Mouse (Mus musculus) regulatory T cell (primary cell): Measurements from ENCODE around the gene Ptges.
"Not testable (repeated sequence)": the region's sequence is repeated elsewhere in the genome, so short reads cannot be mapped to it uniquely, and the experiment has no call there.

ENCODE experiments used
- in situ Hi-C: fragments of 300-600 bp; cut with MboI, MseI; formaldehyde crosslinking; loops from one replicate; pipeline ENCODE4 v1.15.1; 2025; ENCODE audit warnings: high pct_unique_total_duplicates

Gene Ptges

DNA sequence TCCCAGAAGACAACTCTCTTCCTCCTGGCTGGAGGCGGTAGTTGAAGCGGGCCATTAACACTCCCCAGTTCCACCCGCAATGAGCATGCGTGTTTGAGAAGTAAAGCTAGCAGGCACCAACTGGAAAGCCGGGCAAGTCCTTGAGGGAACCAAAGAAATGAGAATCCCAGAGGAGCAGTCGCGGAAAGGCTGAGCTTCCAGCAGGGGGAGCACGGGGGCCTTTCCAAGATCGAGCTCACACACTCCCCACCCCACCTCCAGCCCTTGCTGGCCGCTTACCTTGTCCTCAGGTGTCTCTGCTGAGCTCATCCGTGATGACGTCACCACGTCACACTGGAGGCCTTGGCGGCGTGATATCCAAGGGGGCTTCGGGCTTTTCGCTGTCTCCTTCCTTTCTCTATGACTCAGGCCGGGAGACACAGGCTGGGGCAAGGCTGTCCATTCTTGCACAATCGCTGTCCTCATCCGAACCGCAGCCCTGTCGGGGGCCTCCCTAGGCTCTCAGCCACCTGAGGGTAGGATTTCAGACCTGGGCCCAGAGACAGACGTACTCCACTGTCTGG is at the start of gene Ptges:
Gene Ptges, minus strand, starts transcription at position 381 of the 563 bp plus-strand sequence.
- in situ Hi-C loops = no loop called here

GRCm38 (mm10) chr2:30967352-30968327 is 38.0 kb upstream of the Ptges start, which contains the start of gene Tor1a:
Gene Tor1a, minus strand, starts transcription at chr2:30967933.
- in situ Hi-C loops = no loop called here

- in situ Hi-C loops = no loop called here
Measured at GRCm38 (mm10) chr2:30966826-30967225, 37.2 kb upstream of the Ptges start.

GRCm38 (mm10) chr2:30965627-30966026 is 36.0 kb upstream of the Ptges start:
- in situ Hi-C loops = no loop called here

- in situ Hi-C loops = no loop called here
Measured at GRCm38 (mm10) chr2:30962570-30963254, 33.0 kb upstream of the Ptges start.

DNA sequence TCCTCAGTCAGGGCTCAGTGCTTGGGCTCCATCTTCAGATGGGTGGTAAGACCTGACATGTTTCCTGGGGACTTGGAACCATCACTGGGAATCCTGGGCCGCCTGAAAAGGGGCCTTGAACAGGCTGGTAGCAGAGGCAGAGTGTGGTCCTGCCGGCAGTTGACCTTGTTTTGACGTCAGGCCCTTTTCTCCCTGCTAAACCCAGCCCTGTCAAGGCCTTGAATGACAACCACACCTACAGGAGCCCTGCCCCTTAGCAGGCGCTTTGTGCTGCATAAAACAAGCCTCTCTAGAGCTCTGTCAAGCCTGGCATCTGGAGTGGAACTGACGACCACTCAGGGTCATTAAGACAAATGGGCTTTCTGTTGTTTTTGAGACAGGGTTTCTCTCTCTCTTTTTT is 30.2 kb upstream of the Ptges start:
- in situ Hi-C loops = no loop called here

- in situ Hi-C loops = no loop called here
Measured at GRCm38 (mm10) chr2:30958726-30959125, 29.1 kb upstream of the Ptges start.

DNA sequence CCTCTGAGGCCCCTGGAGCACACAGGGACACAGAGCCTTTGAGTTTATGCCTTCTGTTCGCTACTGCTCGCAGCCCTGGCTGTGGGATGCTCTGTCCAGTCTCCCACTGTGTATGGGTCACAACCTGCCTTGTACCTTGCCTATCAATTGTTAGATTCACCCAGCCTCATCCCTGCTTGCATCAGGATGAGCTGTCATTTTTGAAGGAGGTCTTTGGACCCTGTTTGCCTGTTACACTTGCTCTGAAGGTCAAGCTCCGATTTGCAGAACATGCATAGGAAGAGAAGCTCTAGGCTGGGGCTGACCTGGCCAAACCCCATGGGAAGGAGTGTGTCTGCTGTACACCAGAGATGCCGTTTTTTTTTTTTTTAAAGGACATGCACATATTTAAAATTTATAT is 27.8 kb upstream of the Ptges start:
- in situ Hi-C loops = no loop called here

- in situ Hi-C loops = no loop called here
Measured at GRCm38 (mm10) chr2:30954797-30955196, 25.1 kb upstream of the Ptges start.

DNA sequence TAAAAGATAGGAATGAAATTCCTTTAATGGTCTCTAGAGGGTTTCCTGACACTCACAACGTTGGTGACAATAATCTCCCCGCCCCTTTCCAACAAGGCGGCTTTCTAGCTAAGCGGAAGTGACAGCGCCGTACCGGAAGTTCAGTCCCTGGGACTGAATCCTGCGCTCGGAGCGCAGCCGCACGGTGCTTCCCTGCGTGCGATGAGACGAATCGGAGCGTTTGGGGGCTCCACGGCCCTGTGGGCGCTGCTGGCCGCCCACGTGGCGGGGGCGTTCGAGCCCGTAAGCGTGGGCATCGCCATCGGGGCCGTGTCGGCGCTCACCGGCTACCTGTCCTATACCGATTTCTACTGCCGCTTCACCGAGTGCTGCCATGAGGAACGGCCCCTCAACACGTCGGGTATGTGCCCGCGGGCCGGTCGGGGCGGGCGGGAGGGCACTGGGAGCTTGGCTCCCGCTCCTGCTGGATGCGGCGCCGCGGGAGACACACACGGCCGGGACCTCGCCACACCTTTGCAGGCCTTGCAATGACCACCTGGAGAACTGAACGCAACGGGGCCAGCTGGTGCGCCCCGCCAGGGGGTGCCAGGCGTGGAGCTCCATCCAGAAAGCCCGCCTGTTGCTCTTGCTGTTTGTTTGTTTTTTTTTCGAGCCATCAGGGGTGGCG is 23.3 kb upstream of the Ptges start, which contains the start of gene Tor1b:
Gene Tor1b, plus strand, starts transcription at position 136 of the 667 bp plus-strand sequence.
- in situ Hi-C loops = no loop called here

DNA sequence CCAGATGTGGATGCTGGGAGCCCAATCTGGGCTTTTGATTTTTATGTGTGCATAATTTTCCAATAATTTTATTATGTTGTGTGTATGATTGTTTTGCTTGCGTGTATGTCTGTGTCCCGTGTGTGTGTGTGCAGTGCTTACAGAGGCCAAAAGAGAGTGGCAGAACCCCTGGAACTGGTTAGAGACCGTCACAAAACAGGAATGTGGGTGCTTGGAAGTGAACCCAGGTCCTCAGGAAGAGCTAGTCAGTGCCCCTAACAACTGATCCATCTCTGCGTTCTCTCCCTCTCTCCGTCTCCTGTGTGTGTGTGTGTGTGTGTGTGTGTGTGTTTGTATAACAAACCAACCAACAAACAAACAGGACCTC is 22.8 kb upstream of the Ptges start:
- in situ Hi-C loops = no loop called here

- in situ Hi-C loops = no loop called here
Measured at GRCm38 (mm10) chr2:30942603-30943011, 12.9 kb upstream of the Ptges start.

DNA sequence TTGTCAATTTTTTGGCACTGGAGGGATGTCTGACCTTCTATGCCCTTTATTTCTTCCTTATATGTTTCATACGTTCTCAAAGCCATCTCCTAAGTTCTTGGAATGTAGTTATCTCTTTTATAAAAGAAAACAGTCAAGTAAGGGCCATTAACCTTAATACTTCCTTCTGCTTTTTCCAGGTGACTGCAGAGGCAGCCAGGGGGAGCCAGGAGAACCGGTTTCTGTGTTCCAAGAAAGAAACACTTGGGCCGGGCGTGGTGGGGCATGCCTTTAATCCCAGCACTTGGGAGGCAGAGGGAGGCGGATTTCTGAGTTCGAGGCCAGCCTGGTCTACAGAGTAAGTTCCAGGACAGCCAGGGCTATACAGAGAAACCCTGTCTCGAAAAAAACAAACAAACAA is 12.5 kb upstream of the Ptges start:
- in situ Hi-C loops = not testable (repeated sequence)

DNA sequence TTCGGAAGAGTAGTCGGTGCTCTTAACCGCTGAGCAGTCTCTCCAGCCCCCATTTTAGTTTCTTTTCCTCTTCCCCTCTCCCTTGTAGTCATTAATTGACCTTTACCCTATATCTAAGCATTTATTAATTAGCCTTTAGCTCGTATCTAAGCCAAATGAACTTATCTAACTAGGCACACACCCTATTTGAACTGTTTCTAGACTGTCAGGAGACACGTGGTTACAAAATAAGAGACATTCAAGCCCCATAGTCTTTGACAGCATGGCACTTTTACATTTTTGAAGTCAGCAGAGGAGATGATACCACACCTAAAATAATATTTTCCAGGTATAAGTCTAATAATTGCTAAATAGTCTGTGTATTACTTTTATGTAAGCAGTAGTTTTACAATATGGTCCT is 11.9 kb upstream of the Ptges start:
- in situ Hi-C loops = no loop called here

DNA sequence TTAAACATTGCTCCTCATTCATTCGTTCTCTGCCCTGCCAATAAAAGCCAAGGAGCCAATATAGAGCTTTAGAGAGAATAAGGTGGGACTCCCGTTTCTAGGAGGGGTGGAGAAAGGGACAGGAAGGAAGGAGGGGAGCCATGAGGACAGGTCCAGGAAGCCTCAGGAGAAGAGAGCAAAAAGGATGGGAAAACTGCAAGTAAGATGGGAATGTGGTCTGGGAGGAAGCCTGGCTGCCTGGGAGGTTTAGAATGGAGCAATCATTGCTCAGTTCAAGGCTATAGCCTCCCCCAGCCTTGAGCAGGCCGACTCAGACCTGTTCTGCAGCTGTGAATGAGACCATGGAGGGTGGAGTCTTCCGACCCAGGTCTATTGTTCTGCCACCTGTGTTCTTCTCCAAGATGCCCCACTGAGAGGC is 8.9 kb upstream of the Ptges start:
- in situ Hi-C loops = no loop called here

GRCm38 (mm10) chr2:30937731-30938130 is 8.1 kb upstream of the Ptges start:
- in situ Hi-C loops = no loop called here

DNA sequence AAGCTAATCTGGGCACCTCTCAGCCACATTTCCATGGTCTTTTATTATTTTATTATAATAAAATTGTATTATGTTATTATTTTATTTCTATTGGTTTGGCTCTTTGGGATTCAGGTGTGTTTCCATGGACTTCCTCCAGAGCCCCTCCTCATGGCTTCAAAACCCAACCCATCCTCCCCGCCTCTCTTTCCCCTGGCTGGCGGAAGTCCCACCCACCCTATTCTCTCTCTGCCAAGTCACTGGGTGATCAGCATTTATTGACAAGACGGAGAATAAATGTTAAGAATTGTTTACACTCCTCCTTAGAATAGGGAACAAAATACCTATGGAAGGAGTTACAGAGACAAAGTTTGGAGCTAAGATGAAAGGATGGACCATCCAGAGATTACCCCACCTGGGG is 7.1 kb upstream of the Ptges start:
- in situ Hi-C loops = no loop called here

DNA sequence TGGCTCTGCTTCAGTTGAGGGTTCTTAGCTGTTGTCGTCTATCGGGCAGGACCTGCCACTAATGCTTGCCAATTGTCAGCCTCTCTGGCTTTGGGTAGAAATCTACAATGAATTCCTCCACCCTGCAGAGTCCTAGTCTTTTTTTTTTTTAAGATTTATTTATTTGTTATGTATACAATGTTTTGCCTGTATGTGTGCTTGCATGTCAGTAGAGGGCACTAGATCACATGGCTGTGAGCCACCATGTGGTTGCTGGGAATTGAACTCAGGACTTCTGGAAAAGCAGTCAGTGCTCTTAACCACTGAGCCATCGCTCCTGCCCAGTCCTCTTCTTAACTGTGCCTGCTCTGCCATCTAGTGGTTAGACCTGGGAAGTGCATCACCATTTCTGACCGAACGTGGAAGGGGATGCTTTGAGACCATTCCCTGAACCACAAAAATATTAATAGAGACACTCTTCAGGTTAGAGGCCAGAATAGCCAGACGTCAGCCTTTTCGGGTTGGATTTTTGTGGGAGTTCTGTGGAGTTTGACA is 4.3 kb upstream of the Ptges start:
- in situ Hi-C loops = no loop called here

DNA sequence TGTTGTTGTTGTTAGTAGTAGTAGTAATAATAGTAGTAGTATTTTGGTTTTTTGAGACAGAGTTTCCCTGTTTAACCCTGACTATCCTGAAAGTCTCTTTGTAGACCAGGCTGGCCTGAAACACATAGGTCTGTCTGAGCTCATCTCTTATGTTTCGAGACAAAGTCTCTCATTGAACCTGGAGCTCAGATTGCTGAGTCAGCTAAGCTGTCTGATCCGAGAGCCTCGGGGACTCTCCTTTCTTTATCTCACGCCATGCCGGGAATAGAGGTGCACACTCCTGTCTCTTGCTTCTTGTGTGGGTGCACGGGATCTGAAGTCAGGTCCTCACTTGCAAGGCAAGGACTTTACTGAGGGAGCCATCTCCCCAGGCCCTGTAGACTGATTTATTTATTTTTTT is 3.4 kb upstream of the Ptges start:
- in situ Hi-C loops = no loop called here

DNA sequence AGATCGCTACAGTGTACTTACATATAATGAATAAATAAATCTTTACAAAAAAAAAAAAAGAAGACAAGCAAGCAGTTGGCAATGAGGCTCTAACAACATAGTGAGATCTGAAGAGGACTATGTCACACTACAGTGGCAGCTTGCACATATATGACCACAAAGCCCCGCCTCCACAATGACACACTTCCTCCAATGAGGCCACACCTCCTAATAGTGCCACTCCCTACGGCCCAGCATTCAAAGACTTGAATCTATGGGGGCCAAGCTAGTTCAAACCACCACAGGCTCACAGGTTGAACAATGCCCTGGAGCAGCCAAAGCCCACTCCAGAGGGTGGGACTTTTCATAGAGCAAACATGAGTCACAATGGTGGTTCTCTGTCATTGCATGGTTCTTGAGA is 2.3 kb upstream of the Ptges start:
- in situ Hi-C loops = no loop called here

DNA sequence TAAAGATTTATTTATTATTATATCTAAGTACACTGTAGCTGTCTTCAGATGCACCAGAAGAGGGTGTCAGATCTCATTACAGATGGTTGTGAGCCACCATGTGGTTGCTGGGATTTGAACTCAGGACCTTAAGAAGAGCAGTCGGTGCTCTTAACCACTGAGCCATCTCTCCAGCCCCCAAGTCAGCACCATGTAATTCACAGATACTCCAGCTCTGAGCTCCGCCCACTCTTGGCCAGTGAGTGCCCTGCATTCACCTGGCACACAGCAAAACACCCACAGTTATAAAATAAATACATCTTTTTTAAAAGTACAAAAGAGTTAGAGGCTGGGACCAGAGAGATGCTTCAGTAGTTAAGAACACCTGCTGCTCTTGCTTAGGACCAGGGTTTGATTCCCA is 1.2 kb upstream of the Ptges start:
- in situ Hi-C loops = not testable (repeated sequence)
